Mouse (Mus musculus) intestine, embryonic 16.5 days (tissue): Measurements from ENCODE around the gene Slc27a3. TPM values are rescaled to one million over a fixed set of nuclear protein-coding genes. Genes with fewer than 3 reads are reported as not detected.
A peak's percentile ranks its signal among the peaks of the same experiment; 100 is the strongest.

Source experiments
- ATAC-seq: fragments of 200-750 bp; cut with Nextera tagmentation; 2 replicates; pipeline ENCODE4 v1.8.0; 2017; ENCODE audit warnings: moderate TSS enrichment, moderate library complexity
- H3K27ac ChIP-seq: fragments of 300-500 bp; sonication (generic); 2 replicates; pipeline ENCODE4 v1.5.1; 2014; ENCODE audit warnings: mild to moderate bottlenecking, low read length
- H3K27me3 ChIP-seq: fragments of 300-500 bp; sonication (generic); replicated peaks from 2 replicates; pipeline ENCODE4 v1.6.1; 2014; ENCODE audit warnings: low read length, control low read depth, mixed read lengths; ENCODE audit not compliant: control insufficient read depth, insufficient read depth
- H3K36me3 ChIP-seq: fragments of 300-500 bp; sonication (generic); 2 replicates; pipeline ENCODE4 v1.6.1; 2014; ENCODE audit warnings: low read length, control low read depth; ENCODE audit not compliant: control insufficient read depth, insufficient read depth
- H3K4me1 ChIP-seq: fragments of 300-500 bp; sonication (generic); 2 replicates; pipeline ENCODE4 v1.6.1; 2014; ENCODE audit warnings: low read length, control low read depth, mixed read lengths; ENCODE audit not compliant: control insufficient read depth, insufficient read depth
- H3K4me2 ChIP-seq: fragments of 300-500 bp; sonication (generic); 2 replicates; pipeline ENCODE4 v1.6.1; 2014; ENCODE audit warnings: low read depth, low read length, control low read depth
- H3K4me3 ChIP-seq: fragments of 300-500 bp; sonication (generic); 2 replicates; pipeline ENCODE4 v1.5.1; 2014; ENCODE audit warnings: mild to moderate bottlenecking, low read length
- H3K9ac ChIP-seq: fragments of 300-500 bp; sonication (generic); 2 replicates; pipeline ENCODE4 v1.6.1; 2014; ENCODE audit warnings: low read depth, low read length
- H3K9me3 ChIP-seq: fragments of 300-500 bp; sonication (generic); 2 replicates; pipeline ENCODE4 v1.6.1; 2016; ENCODE audit warnings: low read length, control low read depth; ENCODE audit not compliant: control insufficient read depth
- WGBS: fragments of 180-500 bp; shearing (Covaris S2); extraction: QIAGEN DNeasy Blood & Tissue Kit; methylation state at CpG from one replicate; pipeline ENCODE4 v1.1.7; 2014; 5-methylcytosine and 5-hydroxymethylcytosine counted together
- polyA plus RNA-seq: library from polyadenylated mRNA; unstranded; fragments of >200 nt; fragmentation: Nextera tagmentation; extraction: Ambion mirVana; gene quantifications from 2 replicates; pipeline ENCODE4 v1.2.1, GENCODE M21; 2015

Gene Slc27a3
- polyA plus RNA-seq, 1 experiment from 2014 or later: 8.4 TPM

- no peaks in the 10 kb centered on the region for H3K27me3 ChIP-seq
- H3K9ac ChIP-seq: no peak overlapping the region
- no peak for ATAC-seq
- no peak overlapping the region for H3K27ac ChIP-seq
- no peak overlapping the region for H3K4me2 ChIP-seq
- H3K4me1 ChIP-seq: 0 out of 2 replicates have a peak, but pooled peaks cover 2% of the 10 kb centered on the region
- H3K9me3 ChIP-seq: no peaks in the 10 kb centered on the region
- WGBS: 76% methylated on average over 3 of the region's 3 CpGs
- H3K4me3 ChIP-seq: no peak overlapping the region
- H3K36me3 ChIP-seq: peaks cover 45% of the 10 kb centered on the region
These were observed 5.9 kb upstream of the Slc27a3 start for GRCm38 (mm10) chr3:90395629-90396028.

- H3K27ac ChIP-seq: no peak overlapping the region
- ATAC-seq: no peak
- peaks cover 23% of the 10 kb centered on the region for H3K4me1 ChIP-seq
- H3K36me3 ChIP-seq: peaks cover 33% of the 10 kb centered on the region
- H3K4me3 ChIP-seq: no peak overlapping the region
- H3K4me2 ChIP-seq: no peak overlapping the region
- no peak overlapping the region for H3K9ac ChIP-seq
- H3K27me3 ChIP-seq: 0 out of 2 replicates have a peak, but pooled peaks cover 2% of the 10 kb centered on the region
- WGBS: 92% methylated on average over 3 of the region's 3 CpGs
- no peaks in the 10 kb centered on the region for H3K9me3 ChIP-seq
These were observed 2.9 kb upstream of the Slc27a3 start for GRCm38 (mm10) chr3:90392661-90393060.

- H3K27me3 ChIP-seq: 0 out of 2 replicates have a peak, but pooled peaks cover 2% of the 10 kb centered on the region
- no peak overlapping the region for H3K4me3 ChIP-seq
- WGBS: 95% methylated on average over 8 of the region's 8 CpGs
- ATAC-seq: no peak
- no peaks in the 10 kb centered on the region for H3K9me3 ChIP-seq
- no peak overlapping the region for H3K27ac ChIP-seq
- peaks cover 32% of the 10 kb centered on the region for H3K36me3 ChIP-seq
- H3K4me2 ChIP-seq: no peak overlapping the region
- H3K4me1 ChIP-seq: peaks cover 23% of the 10 kb centered on the region
- H3K9ac ChIP-seq: no peak overlapping the region
These were observed 2.2 kb upstream of the Slc27a3 start for GRCm38 (mm10) chr3:90391941-90392340.

GRCm38 (mm10) chr3:90391004-90391403 lies 1.3 kb upstream of the Slc27a3 start:
- 0 out of 2 replicates have a peak, but pooled peaks cover 2% of the 10 kb centered on the region for H3K27me3 ChIP-seq
- H3K9ac ChIP-seq: no peak overlapping the region
- no peaks in the 10 kb centered on the region for H3K9me3 ChIP-seq
- peaks cover 23% of the 10 kb centered on the region for H3K4me1 ChIP-seq
- 70% methylated on average over 4 of the region's 4 CpGs for WGBS
- H3K27ac ChIP-seq: no peak overlapping the region
- H3K4me3 ChIP-seq: no peak overlapping the region
- no peak overlapping the region for H3K4me2 ChIP-seq
- peaks cover 25% of the 10 kb centered on the region for H3K36me3 ChIP-seq
- ATAC-seq: no peak

GRCm38 (mm10) chr3:90388726-90389510 lies 820 bp downstream of the Slc27a3 start:
- Histone ChIP-seq H3K4me3 (peak overlapping the region; percentile 69), H3K9ac (peak overlapping the region; percentile 85), H3K4me2 (peak overlapping the region; percentile 99), H3K9me3 (no peaks in the 10 kb centered on the region), H3K27ac (peak overlapping the region; percentile 69), H3K27me3 (0 out of 2 replicates have a peak, but pooled peaks cover 2% of the 10 kb centered on the region), H3K4me1 (peaks cover 23% of the 10 kb centered on the region), H3K36me3 (peaks cover 25% of the 10 kb centered on the region)
- ATAC-seq: peak; percentile 68
- WGBS: 5% methylated on average over 52 of the region's 53 CpGs

- H3K9me3 ChIP-seq: no peaks in the 10 kb centered on the region
- WGBS: 77% methylated on average over 4 of the region's 4 CpGs
- no peak for ATAC-seq
- H3K27ac ChIP-seq: no peak overlapping the region
- peak overlapping the region; percentile 99 for H3K4me2 ChIP-seq
- H3K27me3 ChIP-seq: 0 out of 2 replicates have a peak, but pooled peaks cover 2% of the 10 kb centered on the region
- no peak overlapping the region; the same call in 1 of the 2 replicates for H3K4me3 ChIP-seq
- H3K9ac ChIP-seq: no peak overlapping the region
- peaks cover 18% of the 10 kb centered on the region for H3K36me3 ChIP-seq
- peaks cover 23% of the 10 kb centered on the region for H3K4me1 ChIP-seq
These were observed 1.5 kb downstream of the Slc27a3 start for GRCm38 (mm10) chr3:90388192-90388591.

GRCm38 (mm10) chr3:90387483-90387882 lies 2.3 kb downstream of the Slc27a3 start:
- Histone ChIP-seq H3K36me3 (peaks cover 11% of the 10 kb centered on the region), H3K27ac (no peak overlapping the region), H3K4me1 (peaks cover 23% of the 10 kb centered on the region), H3K9ac (no peak overlapping the region), H3K4me2 (no peak overlapping the region), H3K4me3 (no peak overlapping the region), H3K9me3 (no peaks in the 10 kb centered on the region), H3K27me3 (0 out of 2 replicates have a peak, but pooled peaks cover 2% of the 10 kb centered on the region)
- WGBS: 55% methylated on average over 11 of the region's 11 CpGs
- no peak for ATAC-seq

- WGBS: 86% methylated on average over 10 of the region's 10 CpGs
- no peaks in the 10 kb centered on the region for H3K9me3 ChIP-seq
- peaks cover 23% of the 10 kb centered on the region for H3K4me1 ChIP-seq
- no peak overlapping the region for H3K4me3 ChIP-seq
- H3K4me2 ChIP-seq: no peak overlapping the region
- no peak for ATAC-seq
- H3K27me3 ChIP-seq: 0 out of 2 replicates have a peak, but pooled peaks cover 2% of the 10 kb centered on the region
- H3K9ac ChIP-seq: no peak overlapping the region
- no peak overlapping the region for H3K27ac ChIP-seq
- H3K36me3 ChIP-seq: peaks cover 5% of the 10 kb centered on the region; the same call in 1 of the 2 replicates
These were observed 2.9 kb downstream of the Slc27a3 start for GRCm38 (mm10) chr3:90386817-90387216.

GRCm38 (mm10) chr3:90384851-90385375 lies 4.8 kb downstream of the Slc27a3 start:
- Histone ChIP-seq H3K36me3 (no peaks in the 10 kb centered on the region), H3K4me3 (no peak overlapping the region), H3K4me2 (no peak overlapping the region), H3K27ac (no peak overlapping the region), H3K9me3 (no peaks in the 10 kb centered on the region), H3K27me3 (0 out of 2 replicates have a peak, but pooled peaks cover 2% of the 10 kb centered on the region), H3K9ac (no peak overlapping the region), H3K4me1 (peaks cover 13% of the 10 kb centered on the region)
- no peak for ATAC-seq
- WGBS: 38% methylated on average over 7 of the region's 7 CpGs
